Mouse (Mus musculus) kidney, adult 11 months (tissue): ENCODE measurements at regions not wholly inside any gene's neighbourhood (a gene's known extent, or its start where the extent isn't known, plus 50 kb on each side); places are given as distances from the start of the nearest gene placed in this dataset.

Source experiments
- DNase-seq: peaks from one replicate; pipeline ENCODE4 v3.0.0; 2022

DNA sequence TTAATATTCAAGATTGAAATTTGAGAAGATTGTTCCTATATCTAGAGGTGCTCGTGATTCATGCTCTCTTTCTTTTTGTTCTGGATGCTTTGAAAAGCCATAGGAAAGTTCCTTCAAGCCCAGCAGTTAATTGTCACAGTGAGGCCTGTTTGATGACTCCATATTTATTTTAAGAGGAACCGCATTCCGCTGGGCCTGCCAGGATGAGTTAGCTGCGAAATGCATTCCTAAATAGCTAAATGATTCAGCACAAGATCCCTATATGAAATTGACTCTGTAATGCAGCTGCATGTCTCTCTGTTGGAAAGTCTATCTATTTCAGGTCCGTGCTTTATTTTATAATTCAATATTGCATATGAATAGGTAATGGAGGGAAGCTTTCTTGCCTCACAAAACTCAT is 511.9 kb upstream of the Adgra3 start:
- DNase-seq = no peak

DNA sequence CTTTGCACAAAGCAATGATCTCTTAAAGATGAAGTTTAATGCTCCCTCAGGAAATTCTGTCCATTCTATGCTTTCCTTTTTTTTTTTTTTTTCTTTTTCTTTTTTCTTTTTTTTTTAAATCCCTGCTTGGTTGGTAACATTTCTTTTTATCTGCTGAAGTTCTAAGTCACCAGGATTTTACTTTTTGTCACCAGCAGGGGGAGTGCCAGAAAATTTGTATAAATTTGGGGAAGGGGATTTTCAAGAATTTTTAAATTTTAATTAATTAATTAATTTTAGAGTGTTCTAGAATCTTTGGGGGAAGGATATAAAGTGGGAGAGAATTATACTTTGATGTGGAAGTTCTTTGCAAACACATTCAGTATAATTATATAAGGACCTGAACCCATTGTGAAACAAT is 492.3 kb upstream of the Adgra3 start:
- DNase-seq = no peak

DNA sequence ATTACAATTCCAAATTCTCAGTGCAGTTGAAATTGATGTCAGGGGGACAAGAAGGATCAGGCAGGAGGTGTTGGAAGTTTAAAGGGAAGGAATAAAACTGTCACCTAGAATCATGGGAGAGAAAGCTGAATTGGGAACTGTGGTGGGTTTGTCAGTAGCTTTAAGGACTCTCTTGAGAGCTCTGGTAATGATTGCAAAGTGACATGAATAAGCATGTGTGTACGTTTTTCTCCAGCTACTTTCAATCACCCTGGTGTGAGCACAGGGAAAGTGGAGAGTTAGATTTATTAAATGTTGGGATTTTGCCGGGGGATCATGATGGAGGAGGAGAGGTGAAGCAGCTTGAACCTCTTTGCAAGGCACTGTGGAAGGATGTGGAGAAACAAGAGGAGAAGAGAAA is 453.7 kb upstream of the Adgra3 start:
- DNase-seq = no peak

DNA sequence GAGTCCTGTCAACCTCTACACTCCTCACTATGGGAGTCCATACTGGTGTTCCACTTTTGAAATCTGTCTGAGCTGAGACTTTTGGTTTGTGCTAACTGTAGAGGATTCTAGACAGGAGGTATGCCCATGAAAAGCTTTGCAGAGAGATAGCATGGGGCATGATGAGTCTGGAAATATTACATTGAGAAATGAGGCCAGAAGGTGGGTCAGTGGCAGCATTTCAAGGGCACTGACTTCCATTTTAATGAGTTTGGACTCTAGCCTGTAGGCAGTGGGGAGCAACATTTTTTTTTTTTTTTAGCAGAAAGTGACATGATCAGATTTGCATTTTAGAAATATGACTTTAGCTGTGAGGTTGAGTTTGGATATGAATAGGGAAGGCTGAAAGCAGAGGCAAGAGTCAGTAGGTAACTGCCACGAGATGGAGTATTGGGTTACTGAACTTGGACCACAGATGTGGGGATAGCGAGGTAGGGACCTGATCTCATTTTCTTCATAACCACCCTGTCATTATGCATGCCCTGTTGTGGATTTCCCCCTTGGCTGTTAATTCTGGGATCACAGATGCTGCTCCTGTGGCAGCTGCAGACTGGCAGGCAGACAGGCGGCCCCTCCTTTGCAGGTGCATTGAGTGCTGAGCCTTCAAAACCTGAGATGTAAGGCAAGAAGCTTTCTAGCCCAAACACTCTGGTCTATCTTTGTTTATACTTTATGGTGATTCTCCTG is 451.1 kb upstream of the Adgra3 start:
- no peak for DNase-seq

DNA sequence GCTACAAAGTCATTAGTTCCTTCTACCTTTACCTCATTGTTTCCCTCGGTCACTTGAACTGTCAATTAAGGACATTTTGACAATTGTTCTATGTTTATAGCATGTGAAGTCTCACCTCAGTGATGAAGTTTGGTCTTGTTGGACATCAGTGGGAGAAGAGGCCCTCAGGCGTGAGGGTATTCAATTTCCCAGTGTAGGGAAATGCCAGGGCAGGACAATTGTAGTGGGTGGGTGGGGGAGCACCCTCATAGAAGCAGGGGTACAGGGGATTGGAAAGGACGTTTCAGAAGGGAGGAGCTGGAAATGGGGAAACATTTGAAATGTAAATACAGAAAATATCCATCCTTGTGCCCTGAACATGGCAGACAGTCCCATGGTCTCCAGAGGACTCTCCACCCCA is 431.4 kb upstream of the Adgra3 start:
- no peak for DNase-seq

DNA sequence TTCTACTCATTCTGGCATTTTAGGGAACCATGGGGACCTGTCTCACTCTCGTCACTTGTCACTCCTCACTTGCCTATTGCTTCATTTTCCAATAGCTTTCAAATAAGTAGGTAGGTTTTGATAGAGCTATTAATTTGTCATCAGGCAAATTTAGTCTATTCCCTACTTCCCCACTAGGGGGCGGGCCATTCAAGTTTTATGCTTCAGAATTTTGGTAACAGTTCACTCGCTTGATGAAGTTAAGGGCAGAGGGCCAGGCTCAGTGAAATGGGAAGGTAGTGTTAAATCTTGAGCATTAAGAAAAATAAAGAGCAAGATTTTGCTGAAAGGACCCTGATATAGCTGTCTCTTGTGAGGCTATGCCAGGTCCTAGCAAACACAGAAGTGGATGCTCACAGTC is 418.2 kb upstream of the Adgra3 start:
- peak; percentile 12 for DNase-seq

DNA sequence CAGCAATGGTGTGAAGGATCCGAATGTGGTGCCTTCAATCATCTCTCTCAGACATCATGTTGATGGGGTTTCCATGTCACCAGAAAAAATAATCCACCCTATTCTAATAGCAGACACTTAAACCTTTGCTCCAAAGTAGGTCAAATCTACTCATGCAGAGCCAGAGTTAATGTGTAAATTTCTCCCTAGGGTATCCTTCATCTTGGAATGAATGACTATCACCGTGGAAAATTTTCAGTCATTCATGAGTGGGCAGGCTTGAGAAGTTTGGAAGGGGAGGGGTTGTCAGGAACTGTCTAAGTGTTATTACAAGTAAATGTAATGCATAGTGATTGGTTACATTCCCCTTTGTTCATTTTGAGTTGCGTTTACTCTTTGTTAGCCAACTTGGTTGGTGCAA is 402.7 kb upstream of the Adgra3 start:
- peak; percentile 22 for DNase-seq

DNA sequence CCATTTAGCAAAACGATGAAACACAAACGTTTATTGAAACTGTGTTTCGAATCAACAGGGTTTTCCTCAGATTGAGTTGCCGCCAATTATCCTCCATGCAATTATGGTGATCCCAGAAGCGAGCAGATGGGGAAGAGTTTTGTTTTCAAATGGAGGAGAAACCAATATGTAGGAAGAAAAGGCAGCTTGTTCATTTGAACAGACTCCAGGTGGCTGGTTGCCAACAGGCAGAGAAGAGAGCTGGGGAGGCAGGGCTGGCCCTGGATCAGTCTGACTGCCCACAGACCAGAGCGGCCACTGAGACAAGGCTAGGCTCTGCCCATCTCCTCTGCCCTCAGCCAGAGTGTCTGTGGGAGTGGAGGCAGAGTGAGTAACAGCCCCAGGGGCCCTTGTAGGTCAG is 398.8 kb upstream of the Adgra3 start:
- peak; percentile 6 for DNase-seq

DNA sequence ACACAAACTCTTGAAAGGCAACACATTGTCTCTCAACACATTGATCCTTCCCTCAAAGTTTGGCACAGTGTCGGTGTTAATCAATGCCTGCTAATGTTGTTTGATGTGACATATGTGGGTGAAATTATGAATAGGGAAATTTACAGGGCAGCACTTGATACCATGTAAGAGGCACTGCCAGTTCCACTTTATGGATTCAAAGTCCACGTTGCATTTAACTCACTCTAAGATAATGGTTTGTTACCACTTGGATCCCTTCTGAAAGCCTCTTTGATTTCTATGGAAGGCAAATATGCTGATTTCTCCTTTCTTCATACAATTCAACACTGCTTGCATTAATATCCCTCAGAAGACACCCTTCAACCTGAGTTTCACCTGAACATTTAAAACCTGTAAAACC is 395.6 kb upstream of the Adgra3 start:
- no peak for DNase-seq

DNA sequence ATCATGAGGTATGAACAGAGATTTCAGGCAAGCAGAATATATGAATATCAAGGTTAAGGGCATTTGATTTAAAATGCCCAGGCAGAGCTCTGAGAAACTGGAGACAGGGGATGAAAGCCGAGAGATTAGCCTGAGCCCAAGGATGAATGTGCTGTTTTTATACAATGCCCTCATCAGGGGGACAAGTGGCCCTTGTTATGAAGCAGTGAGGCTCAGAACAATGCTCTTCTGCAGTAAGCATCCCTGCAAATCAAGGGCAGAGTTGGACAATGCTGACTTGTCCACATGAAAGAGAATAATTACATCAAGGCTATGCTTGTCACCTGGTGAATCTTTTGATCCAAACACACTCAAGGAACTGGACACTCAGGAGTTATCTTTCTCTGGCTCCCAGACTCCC is 348.1 kb upstream of the Adgra3 start:
- no peak for DNase-seq

DNA sequence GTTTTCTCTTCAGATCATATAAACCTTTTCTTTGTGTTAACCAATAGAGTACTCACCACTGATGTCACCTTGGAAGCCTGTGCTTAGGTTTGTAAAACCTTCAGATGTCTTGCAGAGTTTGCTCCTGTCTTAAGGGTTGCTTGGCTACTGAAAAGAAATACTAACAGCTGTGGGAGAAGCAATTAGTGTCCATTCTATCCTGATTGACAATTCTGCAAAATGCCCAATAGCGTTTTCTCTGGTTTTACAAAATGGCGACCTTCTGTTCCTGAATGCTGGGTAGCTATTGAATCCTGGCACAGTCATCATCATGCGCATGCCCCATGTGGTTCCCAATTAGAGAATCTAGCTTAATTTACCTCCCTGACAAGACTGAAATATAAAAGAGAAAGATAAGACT is 347.7 kb upstream of the Adgra3 start:
- DNase-seq = no peak
